Mouse (Mus musculus): ENCODE data around the gene Mrpl30.

Mrpl30 gene

GRCm38 (mm10) chr1:37890025-37890652 lies at the start of gene Mrpl30, which contains the start of gene Mitd1:
Mrpl30 (plus strand) TSS chr1:37890477.
Mitd1 (minus strand) TSS chr1:37890411.
- peak; percentile 81 for DNase-seq (ENCODE audit: low spot score)

- no peak for DNase-seq (ENCODE audit: low spot score)
These were observed 43.4 kb upstream of the Mrpl30 start for GRCm38 (mm10) chr1:37846878-37847277.

- DNase-seq (ENCODE audit: low spot score), result no peak
These were observed 39.6 kb upstream of the Mrpl30 start for GRCm38 (mm10) chr1:37850696-37851095.

GRCm38 (mm10) chr1:37864511-37865400 lies 25.5 kb upstream of the Mrpl30 start:
- peak; percentile 99 for DNase-seq (ENCODE audit: low spot score)

- no peak for DNase-seq (ENCODE audit: low spot score)
These were observed 24.7 kb upstream of the Mrpl30 start for GRCm38 (mm10) chr1:37865401-37866215.

- no peak for DNase-seq (ENCODE audit: low spot score)
These were observed 24.0 kb upstream of the Mrpl30 start, which contains the start of gene Tsga10 for GRCm38 (mm10) chr1:37866286-37866685. Tsga10 (minus strand) TSS chr1:37866429.

- no peak for DNase-seq (ENCODE audit: low spot score)
These were observed 23.2 kb upstream of the Mrpl30 start for GRCm38 (mm10) chr1:37867056-37867455.

- no peak for DNase-seq (ENCODE audit: low spot score)
These were observed 22.5 kb upstream of the Mrpl30 start for GRCm38 (mm10) chr1:37867684-37868322.

- DNase-seq (ENCODE audit: low spot score), result no peak
These were observed 21.6 kb upstream of the Mrpl30 start for GRCm38 (mm10) chr1:37868640-37869039.

GRCm38 (mm10) chr1:37869362-37869761 lies 20.9 kb upstream of the Mrpl30 start:
- DNase-seq (ENCODE audit: low spot score), result no peak

- DNase-seq (ENCODE audit: low spot score), result peak; percentile 22
These were observed 18.6 kb upstream of the Mrpl30 start, which contains the start of gene Lipt1 for GRCm38 (mm10) chr1:37871704-37872103. Lipt1 (plus strand) TSS chr1:37871738.

GRCm38 (mm10) chr1:37872131-37873067 lies 17.9 kb upstream of the Mrpl30 start:
- peak; percentile 78 for DNase-seq (ENCODE audit: low spot score)

- no peak for DNase-seq (ENCODE audit: low spot score)
These were observed 17.1 kb upstream of the Mrpl30 start for GRCm38 (mm10) chr1:37873157-37873556.

GRCm38 (mm10) chr1:37877736-37878460 lies 12.4 kb upstream of the Mrpl30 start:
- DNase-seq (ENCODE audit: low spot score), result no peak

GRCm38 (mm10) chr1:37883411-37883810 lies 6.9 kb upstream of the Mrpl30 start:
- no peak for DNase-seq (ENCODE audit: low spot score)

- no peak for DNase-seq (ENCODE audit: low spot score)
These were observed 5.8 kb upstream of the Mrpl30 start for GRCm38 (mm10) chr1:37884451-37884850.

- DNase-seq (ENCODE audit: low spot score), result no peak
These were observed 1.1 kb upstream of the Mrpl30 start for GRCm38 (mm10) chr1:37889206-37889605.

GRCm38 (mm10) chr1:37891400-37891799 lies 1.1 kb downstream of the Mrpl30 start:
- DNase-seq (ENCODE audit: low spot score), result no peak

GRCm38 (mm10) chr1:37894606-37895005 lies 4.3 kb downstream of the Mrpl30 start:
- DNase-seq (ENCODE audit: low spot score), result no peak

GRCm38 (mm10) chr1:37899816-37900215 lies 9.5 kb downstream of the Mrpl30 start:
- DNase-seq (ENCODE audit: low spot score), result no peak
